Mouse (Mus musculus) neural tube, embryonic 10.5 days (tissue): ENCODE data around the gene Cisd3.
"Not testable (repeated sequence)": the region's sequence is repeated elsewhere in the genome, so short reads cannot be mapped to it uniquely, and the experiment has no call there.

Experiments
- DNase-seq: peaks from one replicate; pipeline ENCODE4 v3.0.0-alpha.2; 2017; ENCODE audit warnings: low spot score; ENCODE audit errors: extremely low spot score

The Cisd3 gene

GRCm38 (mm10) chr11:97685613-97686321 is at the start of gene Cisd3:
TSS of gene Cisd3 (plus strand) at chr11:97685826.
- peak; percentile 85 for DNase-seq

DNA sequence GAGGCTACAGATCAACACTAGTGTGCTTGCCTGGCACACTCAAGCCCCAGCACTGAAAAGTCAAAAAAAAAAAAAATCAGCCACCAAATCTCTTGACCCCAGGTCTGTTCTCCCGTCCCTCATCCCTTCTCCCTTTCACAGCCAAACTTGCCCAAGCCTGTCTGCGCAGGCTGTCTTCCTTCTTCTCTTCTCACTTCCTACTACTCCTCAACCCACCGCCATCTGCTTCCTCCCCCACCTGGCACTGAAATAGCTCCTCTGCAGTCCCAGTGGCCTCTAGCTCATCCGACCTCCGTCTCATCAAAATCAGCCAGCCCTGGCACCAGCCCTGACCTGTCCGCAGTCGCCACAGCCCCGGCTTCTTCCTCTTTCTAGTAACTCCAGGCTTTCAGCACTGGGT is 44.0 kb upstream of the Cisd3 start:
- DNase-seq: no peak

DNA sequence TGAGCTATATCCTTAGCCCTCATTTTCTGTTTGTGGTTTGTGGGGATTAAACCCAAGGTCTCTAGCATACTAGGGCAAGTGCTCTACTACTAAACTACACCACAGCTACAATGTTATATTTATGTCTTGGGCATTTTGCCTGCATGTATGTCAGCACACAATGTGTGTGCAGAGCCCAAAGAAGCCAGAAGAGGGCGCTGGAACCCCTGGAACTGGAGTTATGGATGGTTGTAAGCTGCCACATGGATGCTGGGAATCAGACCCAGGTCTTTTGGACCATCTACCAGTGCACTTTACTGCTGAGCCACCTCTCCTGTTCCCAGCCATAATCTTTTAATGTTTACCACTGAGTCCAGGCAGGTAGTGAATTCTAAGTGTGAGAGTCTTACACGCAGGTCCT is 42.9 kb upstream of the Cisd3 start:
- no peak for DNase-seq

DNA sequence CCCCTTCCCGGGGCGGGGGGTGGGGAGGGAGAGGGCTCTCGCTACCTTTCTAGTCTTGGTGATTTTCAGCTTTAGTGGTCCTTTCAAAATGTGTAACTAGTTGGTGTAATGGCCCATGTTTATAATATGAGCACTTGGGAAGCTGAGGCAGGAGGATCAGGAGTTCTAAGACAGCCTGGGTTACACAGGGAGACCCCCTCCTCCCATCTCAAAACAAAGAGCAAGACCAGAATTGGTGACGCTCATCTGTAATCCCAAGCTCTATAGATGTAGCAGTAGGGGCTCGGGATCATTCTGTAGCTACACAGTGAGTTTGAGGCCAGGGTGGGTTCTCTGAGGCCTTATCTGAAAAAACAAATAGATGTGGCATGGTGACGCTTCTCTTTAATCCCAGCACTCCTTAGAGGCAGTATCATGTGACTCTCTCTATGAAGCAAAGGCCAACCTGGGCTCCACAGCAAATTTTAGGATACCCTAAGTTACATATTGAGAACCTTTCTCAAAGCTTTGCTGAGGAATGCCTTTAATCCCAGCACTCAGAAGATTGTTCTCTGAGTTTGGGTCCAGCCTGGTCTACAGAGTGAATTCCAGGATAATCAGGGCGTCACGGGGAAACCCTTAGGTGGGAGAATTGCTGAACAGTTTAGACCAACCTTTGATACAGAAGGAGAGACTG is 42.1 kb upstream of the Cisd3 start:
- DNase-seq: no peak

DNA sequence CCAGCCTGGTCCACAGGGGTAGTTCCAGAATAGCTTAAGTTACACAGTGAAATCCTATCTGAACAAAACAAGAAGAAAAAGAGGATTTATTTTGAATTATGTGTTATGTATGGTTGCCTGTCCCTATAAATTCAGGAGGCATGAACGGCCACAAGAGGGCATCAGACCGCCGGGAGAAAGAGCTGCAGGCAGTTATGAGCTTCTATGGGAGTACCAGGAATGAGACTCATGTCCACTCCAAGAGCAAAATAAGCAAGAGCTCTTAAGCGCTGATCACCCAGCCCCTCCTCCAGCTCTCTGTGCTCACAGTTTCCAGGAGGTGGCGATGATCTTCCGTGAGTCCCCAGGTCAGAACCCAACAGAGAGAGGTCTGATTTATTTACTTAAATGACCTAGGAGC is 40.8 kb upstream of the Cisd3 start:
- DNase-seq: peak; percentile 61

GRCm38 (mm10) chr11:97648541-97648940 is 37.1 kb upstream of the Cisd3 start:
- DNase-seq: not testable (repeated sequence)

- no peak for DNase-seq
Measured at GRCm38 (mm10) chr11:97650341-97650740, 35.3 kb upstream of the Cisd3 start.

- DNase-seq: not testable (repeated sequence)
Measured at GRCm38 (mm10) chr11:97653376-97653775, 32.2 kb upstream of the Cisd3 start.

DNA sequence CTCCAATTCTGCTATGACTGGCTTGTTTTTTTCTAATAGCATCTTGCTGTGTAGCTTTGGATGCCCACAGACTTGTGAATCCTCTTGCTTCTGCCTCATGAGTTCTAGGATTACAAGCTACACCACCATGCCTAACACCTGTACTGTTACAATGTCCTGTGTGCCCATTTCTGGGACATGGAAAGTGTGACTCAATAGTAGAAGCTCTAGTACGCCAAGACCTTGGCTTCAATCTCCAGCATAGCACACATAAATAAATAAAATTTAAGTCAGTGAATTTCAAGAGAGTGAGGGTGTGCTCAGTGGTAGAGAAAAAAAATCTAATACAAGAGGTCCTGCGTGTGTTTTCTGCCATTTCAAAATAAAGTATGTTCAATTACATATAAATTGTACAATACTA is 31.4 kb upstream of the Cisd3 start:
- DNase-seq: no peak

- no peak for DNase-seq
Measured at GRCm38 (mm10) chr11:97656269-97656971, 29.2 kb upstream of the Cisd3 start.

DNA sequence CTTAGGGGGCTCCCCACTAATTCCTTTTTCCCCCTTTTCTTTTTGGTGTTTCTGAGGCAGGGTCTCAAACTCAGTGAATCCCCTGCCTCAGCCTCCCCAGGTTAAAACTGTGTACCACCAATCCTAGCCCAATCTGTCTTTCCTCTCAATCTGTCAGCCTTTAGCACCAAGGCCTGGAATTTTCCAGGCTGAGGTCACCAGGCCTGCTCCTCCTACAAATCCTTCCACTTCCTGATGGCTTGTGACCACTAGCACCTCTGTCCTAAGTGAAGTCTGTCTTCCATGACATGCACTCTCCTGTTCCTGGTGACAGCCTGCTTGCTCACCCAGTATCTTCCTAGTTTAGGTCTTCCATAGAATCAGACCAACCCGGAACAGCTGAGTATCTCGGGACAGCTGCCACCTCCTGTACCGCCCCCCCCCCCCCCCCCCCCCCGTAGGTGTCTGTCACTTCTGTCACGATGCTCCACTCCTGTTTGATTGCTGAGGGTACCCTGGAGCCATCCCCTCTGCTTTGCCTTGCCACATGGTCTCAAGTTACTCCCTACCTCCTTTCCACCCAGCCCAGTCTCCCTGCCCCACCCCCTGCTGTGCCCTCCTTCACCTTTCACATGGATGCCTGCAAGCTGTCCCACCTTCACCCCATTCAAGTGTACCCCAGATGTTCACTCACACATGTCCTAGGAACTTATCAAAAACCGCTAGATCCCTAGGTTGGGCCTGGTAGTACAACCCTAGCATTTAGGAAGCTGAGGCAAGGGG is 28.3 kb upstream of the Cisd3 start:
- DNase-seq: no peak

- DNase-seq: not testable (repeated sequence)
Measured at GRCm38 (mm10) chr11:97657967-97658366, 27.7 kb upstream of the Cisd3 start.

DNA sequence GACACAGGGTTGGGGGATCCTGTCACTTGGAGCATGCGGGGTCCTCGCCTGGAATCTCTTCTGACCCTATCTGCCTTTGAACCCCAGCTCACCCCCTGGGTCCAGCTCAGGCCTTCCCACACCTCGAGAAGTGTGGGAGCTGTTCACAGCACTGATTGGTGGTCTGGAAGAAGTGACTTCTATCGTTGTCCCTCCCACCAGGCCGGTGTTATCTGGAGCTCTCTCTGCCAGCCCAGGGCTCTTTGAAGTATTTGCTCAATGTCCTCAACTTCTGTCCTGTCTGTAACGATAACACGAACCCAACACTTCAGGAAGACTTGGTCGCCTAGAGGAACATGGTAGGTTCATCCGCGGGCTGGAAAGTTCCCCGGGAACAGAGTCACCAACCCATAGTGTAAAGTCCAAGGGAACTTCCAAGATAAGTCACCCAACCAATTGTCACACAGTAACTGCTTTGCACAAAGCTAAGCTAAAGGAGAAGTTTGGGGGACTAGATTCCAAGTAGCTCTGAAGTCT is 26.8 kb upstream of the Cisd3 start:
- no peak for DNase-seq

GRCm38 (mm10) chr11:97659267-97659989 is 26.2 kb upstream of the Cisd3 start:
- DNase-seq: no peak

GRCm38 (mm10) chr11:97659990-97660714 is 25.5 kb upstream of the Cisd3 start:
- DNase-seq: peak; percentile 84

DNA sequence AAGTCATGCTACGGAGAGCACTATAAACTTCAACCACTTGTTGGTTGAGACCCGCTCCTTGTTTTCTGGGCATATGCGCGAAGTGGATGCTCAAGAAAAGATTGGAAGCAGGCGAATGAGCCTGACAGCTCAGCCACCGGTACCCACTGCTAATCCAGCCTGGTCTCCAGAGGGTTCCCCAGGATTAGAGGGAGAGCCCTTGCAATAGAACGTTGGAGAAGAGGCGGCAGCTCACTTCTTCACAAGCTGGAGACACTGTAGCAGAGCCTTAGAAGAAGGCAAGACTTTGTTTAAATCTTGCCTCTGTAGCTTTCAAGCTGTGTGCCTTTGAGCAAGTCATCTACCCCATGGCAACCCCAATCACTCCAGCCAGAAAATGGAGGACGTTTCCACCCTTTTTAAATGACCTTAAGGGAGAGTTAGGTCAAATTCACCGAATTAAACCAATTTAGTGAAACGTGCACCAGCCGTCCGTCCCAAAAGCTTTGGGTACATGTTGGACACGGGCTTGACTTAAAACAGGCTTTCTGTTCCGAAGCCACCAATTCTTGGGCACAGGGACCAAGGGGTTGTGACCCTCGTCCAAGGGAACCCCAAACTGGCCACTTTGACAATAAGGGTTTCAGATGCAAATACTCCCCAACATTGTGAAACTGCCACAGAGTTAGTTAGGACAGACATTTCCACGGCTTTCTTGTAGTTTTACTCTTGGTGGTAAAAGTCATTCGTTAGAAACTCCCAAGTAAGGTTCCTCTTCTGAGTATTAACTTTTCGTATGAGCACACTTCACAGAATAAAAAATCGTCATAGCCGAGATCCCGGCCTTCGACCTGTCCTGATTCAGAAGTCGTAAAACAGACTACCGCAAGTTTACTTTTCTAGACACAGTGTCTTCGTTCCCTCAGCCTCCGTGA is 24.6 kb upstream of the Cisd3 start:
- DNase-seq: peak; percentile 34

GRCm38 (mm10) chr11:97661648-97662133 is 23.9 kb upstream of the Cisd3 start:
- peak; percentile 51 for DNase-seq

GRCm38 (mm10) chr11:97662207-97662892 is 23.3 kb upstream of the Cisd3 start:
- DNase-seq: peak; percentile 33
